Mouse (Mus musculus) megakaryocyte progenitor cell, adult 5-6 weeks (primary cell): ENCODE data around the gene Zfp12. TPM values are rescaled to one million over a fixed set of nuclear protein-coding genes. Genes with fewer than 3 reads are reported as not detected.
A peak's percentile ranks its signal among the peaks of the same experiment; 100 is the strongest.

ENCODE experiments used
- ATAC-seq: replicated peaks from 2 replicates; pipeline ENCODE4 v1.8.0; 2016; ENCODE audit warnings: mild to moderate bottlenecking, moderate TSS enrichment, inconsistent platforms; ENCODE audit not compliant: poor library complexity
- total RNA-seq, 2 experiments: library from RNA; stranded (forward) in 1 of 2; stranded (reverse) in 1 of 2; fragments of 157-497, 149-512 nt in 1 of 2; fragments of 200-1000 nt in 1 of 2; gene quantifications; 2 replicates each; pipeline versions ENCODE4 v1.2.3 to v1.2.4; 2015 to 2017

The Zfp12 gene
- total RNA-seq, 2 experiments from 2014 or later = 5.2 to 12.0 TPM

DNA sequence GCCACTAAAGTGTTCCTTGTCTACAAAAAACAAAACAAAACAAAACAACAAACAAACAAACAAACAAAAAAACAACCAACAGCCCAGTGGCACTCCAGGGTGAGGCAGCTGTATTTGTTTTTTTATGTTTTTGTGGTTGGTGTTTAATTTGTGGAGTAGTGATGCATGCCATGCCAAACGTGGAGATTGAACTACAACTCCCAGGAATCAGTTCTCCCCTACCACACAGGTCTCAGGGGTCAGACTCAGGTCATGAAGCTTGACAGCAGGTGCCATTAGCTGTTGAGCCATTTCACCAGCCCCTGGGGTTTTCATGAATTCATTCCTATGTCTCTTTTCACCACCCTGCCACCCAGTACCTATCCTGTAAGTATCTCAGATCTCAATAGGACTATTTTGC is 30.4 kb downstream of the Zfp12 start:
- ATAC-seq = no peak

DNA sequence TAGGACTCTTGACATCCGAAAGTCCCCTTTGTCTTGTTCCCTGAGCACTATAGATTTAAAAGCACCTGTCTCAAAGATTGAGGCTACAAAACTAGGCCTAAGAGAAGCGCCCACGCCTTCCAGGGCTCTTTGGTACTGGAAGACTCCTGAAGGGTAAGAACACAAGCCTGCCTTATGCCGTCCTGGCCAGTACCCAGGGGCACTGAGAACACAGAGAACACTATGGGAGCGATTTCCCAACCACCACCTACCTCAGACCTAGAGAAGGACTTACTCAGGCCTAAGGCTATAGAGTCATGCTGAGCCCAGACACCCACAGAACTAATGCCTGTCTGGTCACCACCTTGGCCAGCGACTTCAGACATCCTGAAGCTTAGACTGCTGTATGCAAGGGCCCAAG is 31.8 kb downstream of the Zfp12 start:
- no peak for ATAC-seq

DNA sequence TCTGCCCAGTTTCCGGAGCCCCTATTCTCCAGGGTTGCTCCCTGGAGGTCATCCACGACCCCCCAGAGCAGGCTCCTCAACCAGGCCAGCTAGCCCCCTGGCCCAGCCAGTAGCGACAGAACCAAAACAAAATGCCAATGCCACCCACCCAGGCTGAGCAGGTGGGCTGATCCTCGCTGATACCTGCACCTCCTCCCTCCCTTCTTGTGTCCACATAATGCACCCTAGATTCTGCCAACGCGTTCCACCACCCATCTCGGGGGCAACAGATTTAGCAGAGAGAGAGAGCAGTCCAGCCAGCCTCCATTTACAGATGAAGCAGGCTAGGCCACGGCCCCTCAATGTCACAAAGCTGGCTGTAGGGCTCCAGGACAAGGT is 34.0 kb downstream of the Zfp12 start:
- no peak for ATAC-seq

DNA sequence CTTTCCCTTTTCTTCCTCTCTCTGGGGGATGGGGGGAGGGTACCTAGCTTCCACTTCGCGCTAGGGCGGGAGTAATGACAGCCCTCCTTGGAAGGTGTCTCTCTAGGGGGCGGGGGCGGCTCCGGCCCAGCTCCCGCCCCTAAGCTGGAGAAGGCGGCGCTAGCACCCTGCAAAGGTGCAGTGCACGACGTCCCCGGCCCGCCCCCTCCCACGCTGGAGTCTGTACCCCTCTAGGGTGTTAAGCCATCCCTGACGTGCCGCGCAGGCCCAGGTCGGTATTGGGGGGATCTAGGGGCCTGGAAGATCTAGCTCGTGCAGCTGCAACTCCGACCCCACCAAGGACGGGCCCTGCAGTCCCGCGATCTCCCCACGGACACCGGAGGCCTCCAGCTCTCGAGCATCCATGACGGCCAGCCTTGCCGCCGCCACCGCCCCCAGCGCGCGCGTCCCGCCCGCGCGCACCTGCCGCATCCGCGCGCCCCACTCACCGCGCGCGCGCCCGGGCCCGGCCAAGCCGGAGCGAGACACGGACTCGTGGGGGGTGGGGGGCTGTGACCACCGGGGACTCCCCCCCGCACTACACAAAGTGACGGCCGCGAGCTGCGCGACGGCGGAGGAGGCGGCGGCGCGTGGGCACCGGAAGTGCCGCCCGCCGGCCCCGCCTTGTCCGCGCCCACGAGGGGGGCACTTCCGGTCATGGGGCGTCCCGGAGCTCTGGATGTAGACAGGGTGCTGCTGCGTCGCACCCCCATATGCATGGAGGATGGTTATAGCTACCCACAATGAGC is 34.6 kb downstream of the Zfp12 start, which contains the start of gene Zfp316:
Gene Zfp316 (minus strand): TSS at position 660 of the 788 bp plus-strand sequence.
- ATAC-seq = peak; percentile 20

DNA sequence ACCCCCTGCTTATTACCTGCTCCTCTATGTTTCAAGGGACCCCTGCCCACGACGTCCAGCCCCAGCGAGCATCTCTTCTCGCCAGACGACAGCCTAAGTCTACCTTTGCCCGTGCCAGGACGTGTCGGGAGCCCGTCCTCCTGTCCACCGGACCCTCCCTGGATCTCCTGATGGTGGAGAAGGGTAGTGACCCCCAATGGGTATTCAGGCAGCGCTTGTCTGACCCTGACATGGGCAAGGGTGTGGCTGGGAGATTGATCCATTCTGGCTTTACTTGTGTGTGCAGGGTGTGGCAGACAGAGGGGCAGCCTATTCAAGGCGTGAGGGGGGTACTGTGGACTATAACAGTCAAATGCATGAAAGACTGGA is 35.2 kb downstream of the Zfp12 start:
- no peak for ATAC-seq

DNA sequence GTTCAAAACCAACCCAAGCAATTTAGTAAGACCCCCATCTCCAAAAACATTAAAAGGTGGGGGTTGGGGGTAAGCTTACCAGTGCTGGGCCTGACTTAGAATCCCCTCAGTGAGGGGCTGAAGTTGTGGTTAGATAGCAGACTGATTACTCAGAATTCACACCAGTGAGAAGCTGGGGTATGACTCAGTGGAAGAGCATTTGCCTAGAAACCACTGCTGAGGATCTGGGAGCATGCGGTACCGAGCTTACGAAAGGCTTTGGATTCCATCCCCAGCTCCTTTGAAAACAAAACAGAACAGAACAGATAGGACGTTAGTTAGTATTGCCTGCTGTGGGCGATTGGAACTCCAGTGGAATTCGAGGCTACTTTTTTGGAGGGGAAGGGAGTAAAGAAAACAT is 36.7 kb downstream of the Zfp12 start:
- no peak for ATAC-seq

DNA sequence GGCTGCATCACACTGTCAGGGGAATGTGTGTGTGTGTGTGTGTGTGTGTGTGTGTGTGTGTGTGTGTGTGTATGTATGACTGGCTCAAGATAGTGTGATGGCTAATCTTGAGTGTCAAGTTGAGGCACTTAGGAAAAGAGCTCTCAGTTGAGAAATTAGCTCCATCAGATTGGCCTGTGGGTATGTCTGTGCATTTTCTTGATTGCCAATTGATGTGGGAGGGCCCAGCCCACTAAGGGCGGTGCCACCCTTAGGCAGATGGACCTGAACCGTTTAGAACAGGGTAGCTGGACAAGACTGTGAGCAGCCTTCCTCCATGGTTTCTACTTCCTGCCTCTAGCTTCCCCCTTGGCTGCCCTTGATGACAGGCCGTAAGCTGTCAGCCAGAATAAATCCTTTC is 37.1 kb downstream of the Zfp12 start:
- ATAC-seq = peak; percentile 52

DNA sequence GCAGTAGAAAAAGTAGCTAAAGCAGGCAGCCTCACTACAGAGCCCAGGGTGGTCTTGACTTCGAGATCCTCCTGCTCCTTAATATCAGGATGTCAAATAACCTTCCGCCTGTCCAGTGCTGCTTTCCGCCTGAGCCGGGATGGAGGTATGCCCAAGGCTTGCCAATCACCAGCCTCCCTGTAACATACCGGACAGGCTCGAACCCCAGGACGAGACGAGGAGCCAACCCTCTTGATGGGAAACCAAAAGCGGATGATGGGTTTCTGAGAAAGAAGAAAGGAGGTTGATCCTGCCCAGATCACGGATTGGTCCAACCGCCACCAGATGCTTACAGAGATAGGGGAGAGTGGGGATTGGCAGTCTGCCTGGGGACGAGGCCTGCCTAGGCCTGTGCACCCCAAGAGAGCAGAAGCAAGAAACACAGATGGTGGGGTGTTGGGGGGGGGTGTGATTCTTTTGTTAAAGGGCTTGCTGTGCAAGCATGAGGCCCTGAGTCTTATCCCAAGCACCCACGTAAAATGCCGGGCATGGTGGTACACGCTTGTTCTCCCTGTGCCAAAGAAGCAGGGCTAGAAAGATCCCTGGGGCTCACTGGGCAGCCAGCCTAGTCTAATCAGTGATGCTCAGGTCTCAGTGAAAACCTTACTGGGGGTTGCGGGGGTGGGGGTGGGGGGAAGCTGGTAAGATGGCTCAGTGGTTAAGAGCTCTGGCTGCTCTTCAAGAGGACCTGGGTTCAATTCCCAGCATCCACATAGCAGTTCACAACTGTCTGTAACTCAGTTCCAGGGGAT is 37.8 kb downstream of the Zfp12 start:
- peak; percentile 73 for ATAC-seq

DNA sequence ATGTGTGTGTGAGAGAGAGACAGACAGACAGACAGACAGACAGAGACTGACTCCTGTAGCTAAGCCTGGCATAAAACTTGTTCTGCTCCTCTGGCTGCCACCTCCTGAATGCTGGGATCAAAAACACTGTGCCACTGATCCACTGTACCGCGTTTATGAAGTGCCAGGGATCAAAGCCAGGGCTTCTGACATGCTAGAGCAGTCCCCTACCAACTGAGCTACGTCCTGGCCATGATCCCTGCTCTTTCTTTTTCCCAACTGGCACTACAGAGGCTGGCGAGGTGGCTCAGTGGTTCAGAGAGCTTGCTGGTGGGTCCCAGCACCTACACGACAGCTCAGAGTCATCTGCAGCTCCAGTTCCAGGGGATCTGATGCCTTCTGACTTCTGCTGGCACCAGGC is 40.8 kb downstream of the Zfp12 start:
- ATAC-seq = no peak

DNA sequence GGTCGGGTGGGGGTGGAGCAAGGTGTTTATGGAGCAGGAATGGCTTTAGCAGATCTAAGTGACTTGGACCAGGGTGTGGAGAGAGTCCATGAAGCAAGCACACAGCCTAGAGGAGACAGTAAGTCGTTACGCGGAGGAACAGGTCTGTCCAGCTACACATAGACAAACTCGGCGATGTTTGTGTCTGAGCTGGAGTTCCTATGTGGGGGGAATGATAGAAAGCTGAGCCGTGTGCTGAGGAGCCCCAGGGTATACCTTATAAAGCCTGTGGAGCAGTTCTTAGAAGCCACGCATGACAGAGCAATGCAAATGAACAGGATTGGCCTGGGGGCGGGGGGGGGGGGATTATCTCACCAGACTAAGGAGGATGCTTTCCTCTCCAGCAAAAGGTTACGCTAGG is 44.3 kb downstream of the Zfp12 start:
- ATAC-seq = no peak

DNA sequence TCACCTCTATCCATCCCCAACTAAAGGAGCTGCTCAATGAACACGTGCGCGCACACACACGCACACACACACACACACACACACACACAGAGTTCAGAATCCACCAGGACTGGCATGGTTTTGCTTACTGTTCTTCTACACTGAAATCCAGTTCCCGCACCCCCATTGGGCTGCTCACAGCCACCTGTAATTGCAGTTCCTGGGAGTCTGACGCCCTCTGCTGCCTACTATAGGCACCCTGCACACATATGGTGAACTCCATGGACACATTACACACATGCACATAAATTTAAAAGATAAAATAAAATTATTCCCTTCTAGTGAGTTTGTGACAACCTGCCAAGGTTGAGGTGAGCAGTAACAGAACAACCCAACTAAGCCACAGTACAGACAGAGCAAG is 49.8 kb downstream of the Zfp12 start:
- ATAC-seq = peak; percentile 56

DNA sequence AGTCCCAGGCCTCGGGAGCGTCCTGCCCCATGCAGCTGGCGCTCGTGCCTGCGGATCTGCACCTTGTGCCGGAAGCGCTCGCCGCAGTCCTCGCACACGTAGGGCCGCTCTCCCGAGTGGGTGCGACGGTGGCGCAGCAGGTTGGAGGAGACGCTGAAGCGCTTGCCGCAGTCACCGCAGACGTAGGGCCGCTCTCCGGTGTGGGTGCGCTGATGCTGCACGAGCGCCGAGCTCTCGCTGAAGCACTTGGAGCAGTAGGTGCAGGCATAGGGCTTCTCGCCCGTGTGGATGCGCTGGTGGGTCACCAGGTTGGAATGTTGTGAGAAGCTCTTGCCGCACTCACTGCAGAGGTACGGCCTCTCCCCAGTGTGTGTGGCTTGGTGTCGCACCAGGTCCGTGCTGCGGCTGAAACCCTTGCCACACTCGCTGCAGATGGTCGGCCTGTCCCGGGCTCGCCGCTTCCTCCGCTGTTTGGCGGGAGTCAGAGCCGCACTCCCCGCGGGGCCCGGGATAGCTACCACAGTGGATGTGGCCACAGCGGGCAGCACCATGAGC is 52.9 kb downstream of the Zfp12 start:
- peak; percentile 54 for ATAC-seq

DNA sequence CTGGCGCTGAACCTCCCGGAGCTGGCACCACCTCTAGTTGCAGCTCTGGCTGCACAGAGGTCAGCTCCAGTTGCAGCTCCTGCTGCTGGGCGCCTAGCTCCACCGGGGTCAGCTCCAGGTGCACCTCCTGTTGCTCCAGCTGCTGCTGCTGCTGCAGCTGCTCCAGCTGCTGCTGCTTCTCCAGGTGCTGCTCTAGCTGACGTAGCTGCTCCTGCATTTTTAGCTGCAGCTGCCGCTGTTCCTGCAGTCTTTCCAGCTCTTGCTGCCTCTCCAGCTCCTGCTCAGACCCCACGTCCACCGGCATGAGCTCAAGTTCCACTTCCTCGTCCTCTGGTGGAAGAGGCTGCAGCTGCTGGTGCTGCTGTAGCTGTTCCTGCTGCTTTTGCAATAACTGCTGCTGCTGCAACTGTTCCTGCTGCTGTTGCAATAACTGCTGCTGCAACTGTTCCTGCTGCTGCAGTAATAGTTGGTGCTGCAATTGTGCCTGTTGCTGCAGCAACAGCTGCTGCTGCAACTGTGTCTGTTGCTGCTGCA is 53.5 kb downstream of the Zfp12 start:
- peak; percentile 54 for ATAC-seq

DNA sequence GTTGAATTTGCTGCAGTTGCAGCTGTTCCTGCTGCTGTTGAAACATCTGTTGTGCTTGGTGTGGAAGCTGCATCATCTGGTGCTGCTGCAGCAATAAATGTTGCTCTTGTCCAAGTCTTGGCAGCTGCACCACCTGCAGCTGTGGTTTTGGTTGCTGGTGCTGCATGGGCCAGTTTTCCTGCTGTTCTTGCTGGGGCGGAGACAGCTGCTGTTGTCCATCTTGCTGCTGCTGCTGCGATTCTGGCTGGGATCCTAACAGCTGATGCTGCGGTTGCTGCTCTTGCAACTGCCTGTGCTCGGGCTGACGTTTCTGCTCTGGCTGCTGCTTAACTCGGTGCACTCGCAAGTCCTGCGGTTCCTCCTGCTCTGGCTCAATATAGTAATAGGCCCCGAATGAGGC is 54.3 kb downstream of the Zfp12 start:
- ATAC-seq = no peak

DNA sequence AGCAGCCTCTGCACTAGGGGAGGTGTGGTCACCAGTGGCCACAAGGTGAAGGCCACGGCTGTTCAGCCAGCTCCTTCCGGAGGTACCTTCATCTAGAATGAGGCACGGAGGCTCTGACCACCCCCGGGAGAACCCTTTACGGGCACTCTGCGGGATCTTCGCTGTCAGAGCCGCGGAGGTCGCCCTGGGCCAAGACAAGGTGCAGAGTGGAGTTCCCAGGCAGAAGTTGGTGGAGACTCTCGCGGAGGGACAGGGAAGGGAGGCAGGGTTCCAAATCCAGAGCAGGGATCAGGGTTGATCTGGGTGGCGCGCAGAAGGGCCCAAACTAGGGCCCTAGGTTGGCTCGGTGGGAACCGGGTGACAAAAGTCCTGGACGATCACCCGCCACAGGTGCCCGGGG is 57.9 kb downstream of the Zfp12 start:
- ATAC-seq = no peak

DNA sequence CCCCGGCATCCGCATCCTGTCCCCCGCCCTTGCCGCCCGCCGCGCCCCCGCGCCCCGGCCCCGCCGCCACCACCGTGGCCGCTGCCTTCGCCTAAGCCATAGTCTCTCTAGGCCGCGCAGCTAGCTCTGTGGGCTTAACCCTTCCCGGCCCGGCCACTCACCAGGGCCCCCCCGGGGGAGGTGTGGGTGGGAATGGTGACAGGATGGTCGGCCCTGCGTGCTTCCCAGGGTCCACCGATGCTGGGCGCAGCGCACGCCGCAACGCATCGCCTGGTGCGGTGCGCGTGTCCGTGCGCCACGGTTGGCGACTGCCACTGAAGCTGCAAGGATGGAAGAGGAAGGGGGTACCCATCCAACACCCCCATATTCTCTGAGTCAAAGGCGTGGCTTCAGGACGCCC is 58.4 kb downstream of the Zfp12 start, which contains the start of gene Zfp853:
Gene Zfp853 (minus strand): TSS at position 220 of the 400 bp plus-strand sequence.
- no peak for ATAC-seq

DNA sequence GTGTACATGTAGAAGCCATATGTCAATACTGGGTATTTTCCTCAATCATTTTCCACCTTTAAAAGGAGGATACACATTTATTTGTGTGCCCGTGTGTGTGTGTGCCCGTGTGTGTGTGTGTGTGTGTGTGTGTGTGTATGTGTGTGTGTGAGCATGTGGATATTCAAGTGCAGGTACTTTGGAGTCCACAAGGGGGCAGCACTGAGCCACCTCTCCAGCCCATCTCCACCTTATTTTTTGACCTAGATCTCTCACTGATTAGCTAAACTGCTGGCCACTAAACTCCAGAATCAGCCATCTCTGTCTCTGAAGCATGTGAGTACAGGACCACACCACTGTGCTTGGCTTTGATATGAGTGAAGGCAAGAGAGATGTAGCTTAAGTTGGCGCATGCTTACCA is 59.9 kb downstream of the Zfp12 start:
- ATAC-seq = no peak

DNA sequence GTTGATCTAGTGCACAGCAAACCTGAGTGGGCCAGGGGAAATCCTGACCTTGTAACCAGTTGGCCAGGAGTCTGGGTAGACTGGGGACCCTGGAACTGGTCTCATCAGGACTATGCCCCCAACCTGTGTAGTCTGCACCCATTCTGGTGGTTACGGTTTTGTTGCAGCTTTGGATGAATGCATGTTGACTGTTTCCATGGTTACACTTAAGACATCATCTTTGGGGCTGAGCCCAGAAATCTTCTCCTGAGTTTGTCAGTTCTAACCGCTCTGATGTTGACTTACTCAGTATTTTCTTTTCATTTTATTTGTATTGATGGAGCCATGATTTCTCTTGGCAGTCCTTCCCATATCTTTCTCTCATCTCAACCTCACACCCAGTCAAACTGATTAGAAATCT is 60.4 kb downstream of the Zfp12 start:
- ATAC-seq = no peak

DNA sequence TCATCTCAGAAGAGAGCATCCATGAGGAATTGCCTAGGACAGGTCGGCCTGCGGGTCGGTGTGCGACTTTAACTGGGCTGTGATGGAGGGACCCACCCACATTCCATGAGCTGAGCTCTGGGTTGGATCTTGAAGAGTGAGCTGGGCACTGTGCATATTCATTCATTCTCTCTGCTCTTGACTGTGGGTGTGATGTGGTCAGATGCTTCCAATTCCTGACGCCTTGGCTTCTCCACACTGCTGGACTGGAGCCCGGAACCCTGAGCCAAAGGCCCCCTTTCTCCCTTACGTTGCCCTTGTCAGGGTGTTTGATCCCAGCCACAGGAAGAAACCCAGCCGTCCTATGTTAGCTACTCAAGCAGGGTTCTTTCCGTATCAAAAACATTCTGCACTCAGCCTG is 63.0 kb downstream of the Zfp12 start:
- ATAC-seq = no peak

DNA sequence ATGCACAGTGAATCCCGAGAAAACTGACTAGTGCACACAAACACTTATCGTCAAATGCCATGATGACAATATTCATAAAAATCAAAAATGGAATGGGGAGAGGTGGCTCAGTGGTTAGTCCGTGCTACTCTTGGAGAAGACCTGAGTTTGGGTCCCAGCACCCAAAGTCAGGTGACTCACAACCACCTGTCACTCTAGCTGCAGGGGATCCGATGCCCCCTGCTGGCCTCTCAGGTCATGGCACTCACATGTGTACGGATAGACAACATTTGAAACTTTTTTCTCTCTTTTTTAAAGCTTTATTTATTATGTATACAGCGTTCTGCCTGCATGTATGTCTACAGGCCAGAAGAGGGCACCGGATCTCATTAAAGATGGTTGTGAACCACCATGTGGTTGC is 63.4 kb downstream of the Zfp12 start:
- no peak for ATAC-seq
